Mouse (Mus musculus) CD8-positive naive resting alpha-beta T cell, adult 2 months (primary cell): ENCODE results near the gene Adcyap1r1.

Experiments
- DNase-seq, 2 experiments: peaks; one replicate each; pipeline ENCODE4 v3.0.0; 2022; ENCODE audit warnings: low read depth in 2 of 2, low spot score in 2 of 2

Gene Adcyap1r1

GRCm38 (mm10) chr6:55498753-55499152, 47.0 kb downstream of the Adcyap1r1 start:
- DNase-seq, result no peak

GRCm38 (mm10) chr6:55501061-55501460, 49.3 kb downstream of the Adcyap1r1 start:
- no peak for DNase-seq

- DNase-seq, result no peak
Observed at GRCm38 (mm10) chr6:55502309-55502708, 50.5 kb downstream of the Adcyap1r1 start.

- no peak for DNase-seq
Observed at GRCm38 (mm10) chr6:55504797-55505488, 53.2 kb downstream of the Adcyap1r1 start.

- DNase-seq, result no peak
Observed at GRCm38 (mm10) chr6:55506519-55506918, 54.7 kb downstream of the Adcyap1r1 start.

GRCm38 (mm10) chr6:55509130-55509870, 57.5 kb downstream of the Adcyap1r1 start:
- DNase-seq, result no peak

GRCm38 (mm10) chr6:55511212-55512065, 59.7 kb downstream of the Adcyap1r1 start:
- DNase-seq, result no peak

- no peak for DNase-seq
Observed at GRCm38 (mm10) chr6:55512066-55512703, 60.4 kb downstream of the Adcyap1r1 start.

GRCm38 (mm10) chr6:55513477-55513876, 61.7 kb downstream of the Adcyap1r1 start:
- DNase-seq, result no peak

GRCm38 (mm10) chr6:55519605-55520201, 67.9 kb downstream of the Adcyap1r1 start:
- no peak for DNase-seq

- no peak for DNase-seq
Observed at GRCm38 (mm10) chr6:55520237-55521095, 68.7 kb downstream of the Adcyap1r1 start.

GRCm38 (mm10) chr6:55536469-55536868, 84.7 kb downstream of the Adcyap1r1 start:
- no peak for DNase-seq

GRCm38 (mm10) chr6:55539196-55539595, 87.4 kb downstream of the Adcyap1r1 start:
- DNase-seq, result no peak

GRCm38 (mm10) chr6:55542359-55542758, 90.6 kb downstream of the Adcyap1r1 start:
- DNase-seq, result no peak

- DNase-seq, result no peak
Observed at GRCm38 (mm10) chr6:55543345-55543744, 91.6 kb downstream of the Adcyap1r1 start.

GRCm38 (mm10) chr6:55549211-55549610, 97.4 kb downstream of the Adcyap1r1 start:
- DNase-seq, result no peak

GRCm38 (mm10) chr6:55550926-55551325, 99.1 kb downstream of the Adcyap1r1 start:
- DNase-seq, result no peak
